ENCODE assay signal across 8 mouse cellular contexts in genomic region chr3:95161041-95161551, GRCm38 (mm10). TPM values are rescaled to one million over a fixed set of nuclear protein-coding genes. Genes with fewer than 3 reads are reported as not detected.
DNase-seq lines count a peak whose midpoint lies in the region; ATAC-seq and TF ChIP-seq lines count a peak whose summit lies in the region.

No protein-coding gene starts in this region.

- DNase-seq in lung, postnatal 0 days (ENCODE audit: low spot score) = no peak
- DNase-seq in lung, adult 18-20 months = no peak
- DNase-seq in cerebellum, adult 9-11 months = peak; percentile 69
- no peak for DNase-seq in liver, adult 2 months (ENCODE audit: extremely low read depth, low read depth, low spot score)
- peak; percentile 48 for DNase-seq in retina, postnatal 1 day
- no peak for DNase-seq in adrenal gland, postnatal 4 days (ENCODE audit: low spot score in 2 of 2)
- DNase-seq in layer of hippocampus, adult 11-12 months (ENCODE audit: low spot score) = no peak

- no peak overlapping the region for H3K27ac ChIP-seq in lung, postnatal 0 days (ENCODE audit: low read length)
- H3K27ac ChIP-seq in heart, embryonic 14.5 days (replicated peaks in 1 of 2; ENCODE audit: control insufficient read depth in 1 of 2, insufficient read depth in 1 of 2, low read depth in 2 of 2, low read length in 2 of 2) = no peak overlapping the region
- H3K27ac ChIP-seq in liver, adult 2 months (replicated peaks; ENCODE audit: insufficient read depth, low read depth, low read length) = no peak overlapping the region

- H3K4me3 ChIP-seq in lung, postnatal 0 days (ENCODE audit: low read depth, low read length) = peak overlapping the region; percentile 65
- H3K4me3 ChIP-seq in heart, embryonic 14.5 days (ENCODE audit: control insufficient read depth in 1 of 2, insufficient read depth in 1 of 2, low read depth in 1 of 2, low read length in 2 of 2) = peak overlapping the region; percentile 78 to 85
- H3K4me3 ChIP-seq in liver, adult 2 months (ENCODE audit: insufficient read depth, low read depth, low read length) = peak overlapping the region; percentile 63

- peak overlapping the region; percentile 33 for H3K9ac ChIP-seq in lung, postnatal 0 days (replicated peaks; ENCODE audit: low read depth)
- peak overlapping the region; percentile 80 for H3K9ac ChIP-seq in heart, embryonic 14.5 days (ENCODE audit: low read length)
- H3K9ac ChIP-seq in liver, adult 2 months (ENCODE audit: low read depth, low read length) = peak overlapping the region; percentile 6; the same call in 1 of the 2 replicates

- H3K4me1 ChIP-seq in lung, postnatal 0 days (ENCODE audit: insufficient read depth, low read depth, low read length) = peaks cover 4% of the 10 kb centered on the region; the same call in 1 of the 2 replicates
- peaks cover 20 to 39% of the 10 kb centered on the region in 2 experiments for H3K4me1 ChIP-seq in heart, embryonic 14.5 days (ENCODE audit: control insufficient read depth in 2 of 2, insufficient read depth in 2 of 2, low read length in 2 of 2)
- H3K4me1 ChIP-seq in liver, adult 2 months (ENCODE audit: control insufficient read depth, insufficient read depth, low read length) = peaks cover 3% of the 10 kb centered on the region

- H3K27me3 ChIP-seq in lung, postnatal 0 days (replicated peaks; ENCODE audit: insufficient read depth, low read length) = no peaks in the 10 kb centered on the region
- H3K27me3 ChIP-seq in heart, embryonic 14.5 days (ENCODE audit: control insufficient read depth, insufficient read depth, low read length) = no peaks in the 10 kb centered on the region; the same call in 1 of the 2 replicates
- H3K27me3 ChIP-seq in liver, adult 2 months (ENCODE audit: control insufficient read depth, insufficient read depth, low read length) = peaks cover 5% of the 10 kb centered on the region; the same call in 1 of the 2 replicates

- ATAC-seq in lung, postnatal 0 days = no peak
- ATAC-seq in heart, embryonic 14.5 days (ENCODE audit: insufficient number of reproducible peaks, insufficient read depth, low FRiP score, low read depth) = no peak; the same call in 1 of the 2 replicates

- no peaks in the 10 kb centered on the region for H3K36me3 ChIP-seq in lung, postnatal 0 days (ENCODE audit: insufficient read depth, low read length)
- peaks cover 3% of the 10 kb centered on the region; the same call in 1 of the 2 replicates for H3K36me3 ChIP-seq in heart, embryonic 14.5 days (ENCODE audit: control insufficient read depth, insufficient read depth, low read length)
- H3K36me3 ChIP-seq in liver, adult 2 months (ENCODE audit: control insufficient read depth, insufficient read depth, low read length) = no peaks in the 10 kb centered on the region

- H3K79me2 ChIP-seq in liver, adult 2 months (ENCODE audit: control insufficient read depth, insufficient read depth, low read length) = no peaks in the 10 kb centered on the region

- peak overlapping the region; percentile 81 for H3K4me2 ChIP-seq in lung, postnatal 0 days (replicated peaks; ENCODE audit: low read depth, low read length)
- H3K4me2 ChIP-seq in heart, embryonic 14.5 days (ENCODE audit: low read length) = peak overlapping the region; percentile 98

- no peaks in the 10 kb centered on the region for H3K9me3 ChIP-seq in lung, postnatal 0 days (ENCODE audit: low read length)
- H3K9me3 ChIP-seq in heart, embryonic 14.5 days (ENCODE audit: control insufficient read depth, low read length) = no peaks in the 10 kb centered on the region

- WGBS in lung, postnatal 0 days = 3% methylated on average over 26 of the region's 30 CpGs
- 2% methylated on average over 30 of the region's 30 CpGs for WGBS in heart, embryonic 14.5 days
- WGBS in liver, adult 2 months = 9% methylated on average over 30 of the region's 30 CpGs

- TF ChIP-seq POLR2A in liver, adult 2 months (IDR thresholded peaks at IDR 0.05; ENCODE audit: extremely low read depth, insufficient read depth, low read length) = no peak

- no peak for TF ChIP-seq CTCF in lung, postnatal 0 days (IDR thresholded peaks at IDR 0.05)
- no peak for TF ChIP-seq CTCF in liver, adult 2 months (IDR thresholded peaks at IDR 0.05; ENCODE audit: low read depth, low read length)

- TF ChIP-seq EP300 in lung, postnatal 0 days (IDR thresholded peaks at IDR 0.05) = no peak

RNA-seq across cellular contexts. Expression of gene Sema6c, which starts 0.8 kb away (rescaled TPM):
- 1.3 and 1.8 TPM in 2 replicates for polyA plus RNA-seq in lung, postnatal 0 days (2015; fragmentation: Nextera tagmentation; extraction: Ambion mirVana)
- 3.2 and 5.8 TPM in 2 replicates for polyA plus RNA-seq in heart, embryonic 14.5 days (2014; fragmentation: Nextera tagmentation; extraction: Ambion mirVana)
- 0.65 and 1.1 TPM in 2 replicates for total RNA-seq in liver, adult 2 months (2014; rRNA removed)
- polyA plus RNA-seq in liver, adult 2 months (2012; rRNA removed) = 2.1 and 2.9 TPM in 2 replicates
- total RNA-seq in adrenal gland, postnatal 4 days (2021) = 10 to 100 TPM; 15.3 to 15.4 TPM

RNA-seq across cellular contexts. Expression of gene Tnfaip8l2, which starts 18.9 kb away (rescaled TPM):
- 9.0 and 9.7 TPM in 2 replicates for polyA plus RNA-seq in lung, postnatal 0 days (2015; fragmentation: Nextera tagmentation; extraction: Ambion mirVana)
- 2.6 and 3.3 TPM in 2 replicates for polyA plus RNA-seq in heart, embryonic 14.5 days (2014; fragmentation: Nextera tagmentation; extraction: Ambion mirVana)
- total RNA-seq in liver, adult 2 months (2014; rRNA removed) = 2.3 and 2.8 TPM in 2 replicates
- polyA plus RNA-seq in liver, adult 2 months (2012; rRNA removed) = 2.7 and 4.0 TPM in 2 replicates
- total RNA-seq in adrenal gland, postnatal 4 days (2021) = 1 to 10 TPM; 2.9 to 3.4 TPM

RNA-seq across cellular contexts. Expression of gene Lysmd1, which starts 27.2 kb away (rescaled TPM):
- polyA plus RNA-seq in lung, postnatal 0 days (2015; fragmentation: Nextera tagmentation; extraction: Ambion mirVana) = 13.3 and 14.0 TPM in 2 replicates
- 8.1 and 8.4 TPM in 2 replicates for polyA plus RNA-seq in heart, embryonic 14.5 days (2014; fragmentation: Nextera tagmentation; extraction: Ambion mirVana)
- total RNA-seq in liver, adult 2 months (2014; rRNA removed) = 7.0 and 7.9 TPM in 2 replicates
- 6.1 and 6.5 TPM in 2 replicates for polyA plus RNA-seq in liver, adult 2 months (2012; rRNA removed)
- total RNA-seq in adrenal gland, postnatal 4 days (2021) = 10 to 100 TPM; 10.7 to 11.5 TPM

RNA-seq across cellular contexts. Expression of gene Scnm1, which starts 27.3 kb away (rescaled TPM):
- polyA plus RNA-seq in lung, postnatal 0 days (2015; fragmentation: Nextera tagmentation; extraction: Ambion mirVana) = 51.8 and 54.1 TPM in 2 replicates
- 58.5 and 58.7 TPM in 2 replicates for polyA plus RNA-seq in heart, embryonic 14.5 days (2014; fragmentation: Nextera tagmentation; extraction: Ambion mirVana)
- total RNA-seq in liver, adult 2 months (2014; rRNA removed) = 12.6 and 13.3 TPM in 2 replicates
- 15.2 and 17.7 TPM in 2 replicates for polyA plus RNA-seq in liver, adult 2 months (2012; rRNA removed)
- 10 to 100 TPM; 53.4 to 53.9 TPM for total RNA-seq in adrenal gland, postnatal 4 days (2021)

RNA-seq across cellular contexts. Expression of gene Tmod4, which starts 36.8 kb away (rescaled TPM):
- 2.0 and 2.9 TPM in 2 replicates for polyA plus RNA-seq in lung, postnatal 0 days (2015; fragmentation: Nextera tagmentation; extraction: Ambion mirVana)
- 1.6 and 2.2 TPM in 2 replicates for polyA plus RNA-seq in heart, embryonic 14.5 days (2014; fragmentation: Nextera tagmentation; extraction: Ambion mirVana)
- 0.65 TPM in 1 of 2 replicates, not detected in the other for total RNA-seq in liver, adult 2 months (2014; rRNA removed)
- polyA plus RNA-seq in liver, adult 2 months (2012; rRNA removed) = 0.25 TPM in 1 of 2 replicates, not detected in the other
- total RNA-seq in adrenal gland, postnatal 4 days (2021) = 1 to 10 TPM; 3.7 to 7.8 TPM

Comparison
In these comparisons a context has a peak if more than half of its experiments do, and no peak if none do; other contexts are left out.
1. DNase-seq: peak in cerebellum, adult 9-11 months (single experiment) and retina, postnatal 1 day (single experiment); none in lung, postnatal 0 days (single experiment), lung, adult 18-20 months (0 of 2), liver, adult 2 months (single experiment), adrenal gland, postnatal 4 days (0 of 2) and layer of hippocampus, adult 11-12 months (single experiment).
2. H3K9ac ChIP-seq: peak in every context shown above with its lines; median percentile 80 in heart, embryonic 14.5 days; 33 in lung, postnatal 0 days; 6 in liver, adult 2 months.
3. Peak in every context shown above with its lines, with median percentiles within 50 percentile points of each other: H3K4me3 ChIP-seq.